21 mouse cellular contexts compared by ENCODE assay signal in the genomic region with DNA sequence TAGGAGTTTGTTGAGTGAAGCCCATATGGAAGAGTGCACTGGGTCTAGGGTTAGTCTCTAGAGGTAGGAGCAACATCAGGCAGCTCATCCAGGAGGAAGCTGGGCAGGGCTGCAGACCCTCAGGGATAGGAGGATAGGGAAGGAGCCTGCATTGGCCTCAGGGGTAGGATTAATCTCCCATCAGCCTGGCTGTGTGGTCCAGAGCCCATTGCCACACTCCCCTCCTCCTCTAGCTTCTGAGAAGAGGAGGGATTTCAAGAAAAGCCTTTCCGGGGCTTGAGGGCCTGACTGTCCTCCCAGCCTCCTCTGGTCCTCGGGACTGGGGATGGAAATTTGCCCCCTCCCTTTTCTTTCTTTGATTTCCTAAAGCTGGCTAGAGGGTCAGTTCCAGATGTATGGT. TPM values are rescaled to one million over a fixed set of nuclear protein-coding genes. Genes with fewer than 3 reads are reported as not detected.
A peak's percentile ranks its signal among the peaks of the same experiment; 100 is the strongest.
DNase-seq lines count a peak whose midpoint lies in the region; ATAC-seq lines count a peak whose summit lies in the region.
"Had no signal": no experiment of that assay in that cellular context is flagged by ENCODE, and none has a peak within 500 bp of the region (broad histone marks: within the 10 kb centered on the region; RNA-seq: fewer than 3 reads in every experiment).

No protein-coding gene starts in this region.

- peaks cover 34% of the 10 kb centered on the region for H3K27me3 ChIP-seq in kidney, embryonic 15.5 days
- peaks cover 31% of the 10 kb centered on the region for H3K27me3 ChIP-seq in lung, embryonic 15.5 days
- H3K27me3 ChIP-seq: Patski had no signal

- H3K4me3 ChIP-seq in kidney, embryonic 15.5 days (replicated peaks), result no peak overlapping the region
- H3K4me3 ChIP-seq in lung, embryonic 15.5 days, result no peak overlapping the region

- H3K9ac ChIP-seq in kidney, embryonic 15.5 days, result no peak overlapping the region
- no peak overlapping the region for H3K9ac ChIP-seq in lung, embryonic 15.5 days
- H3K9ac ChIP-seq: liver, embryonic 14.5 days had no signal

- peaks cover 46% of the 10 kb centered on the region for H3K4me1 ChIP-seq in kidney, embryonic 15.5 days
- H3K4me1 ChIP-seq in lung, embryonic 15.5 days, result peaks cover 44% of the 10 kb centered on the region

- ATAC-seq in kidney, embryonic 15.5 days (replicated peaks; ENCODE audit: low FRiP score), result no peak
- no peak for ATAC-seq in lung, embryonic 15.5 days (ENCODE audit: borderline replicate concordance, extremely low read depth, low FRiP score, low TSS enrichment)

- no peaks in the 10 kb centered on the region for H3K36me3 ChIP-seq in kidney, embryonic 15.5 days
- no peaks in the 10 kb centered on the region for H3K36me3 ChIP-seq in lung, embryonic 15.5 days
- H3K36me3 ChIP-seq: forebrain, embryonic 15.5 days; hindbrain, embryonic 10.5 days had no signal

- H3K4me2 ChIP-seq in kidney, embryonic 15.5 days, result peak overlapping the region; percentile 94; the same call in 1 of the 2 replicates
- H3K4me2 ChIP-seq in lung, embryonic 15.5 days, result no peak overlapping the region

- 12% methylated on average over 2 of the region's 2 CpGs for WGBS in kidney, embryonic 15.5 days
- WGBS in lung, embryonic 15.5 days, result 20% methylated on average over 2 of the region's 2 CpGs

- no peaks in the 10 kb centered on the region for H3K9me3 ChIP-seq in kidney, embryonic 15.5 days (replicated peaks)
- no peaks in the 10 kb centered on the region for H3K9me3 ChIP-seq in lung, embryonic 15.5 days
- H3K9me3 ChIP-seq: forebrain, embryonic 15.5 days had no signal

- H3K27ac ChIP-seq in kidney, embryonic 15.5 days, result peak overlapping the region; percentile 78; the same call in 1 of the 2 replicates
- H3K27ac ChIP-seq in lung, embryonic 15.5 days, result peak overlapping the region; percentile 81; the same call in 1 of the 2 replicates
- H3K27ac ChIP-seq: forebrain, embryonic 15.5 days; liver, embryonic 14.5 days had no signal

- DNase-seq in adrenal gland, adult (ENCODE audit: inconsistent age in 2 of 2, low spot score in 1 of 2), result peak; percentile 29 to 50
- no peak for DNase-seq in adrenal gland, postnatal 10 days
- DNase-seq in kidney, postnatal 14 days, result no peak
- no peak for DNase-seq in lung, postnatal 25 days (ENCODE audit: low spot score)
- peak; percentile 27 for DNase-seq in urinary bladder, adult 2 months (ENCODE audit: low spot score)
- no peak for DNase-seq in urinary bladder, postnatal 14 days (ENCODE audit: low spot score)
- DNase-seq: kidney, adult 2 months had no signal

RNA-seq across cellular contexts. Expression of a gene that starts 2.1 kb away (rescaled TPM):
- total RNA-seq in adrenal gland, postnatal 10 days (2021), result 1 to 10 TPM; 5.5 to 5.7 TPM
- 15.3 and 15.6 TPM in 2 replicates for polyA plus RNA-seq in kidney, embryonic 15.5 days (2015; fragmentation: Nextera tagmentation; extraction: Ambion mirVana)
- polyA plus RNA-seq in lung, embryonic 15.5 days (2015; fragmentation: Nextera tagmentation; extraction: Ambion mirVana), result 19.2 and 20.5 TPM in 2 replicates
- polyA plus RNA-seq in urinary bladder, adult 2 months (2012; rRNA removed), result 41.4 and 44.3 TPM in 2 replicates

RNA-seq across cellular contexts. Expression of a gene that starts 11.6 kb away (rescaled TPM):
- total RNA-seq in adrenal gland, postnatal 10 days (2021), result under 1 TPM; 0.09 to 0.21 TPM
- 0.29 TPM in 1 of 2 replicates, not detected in the other for polyA plus RNA-seq in kidney, embryonic 15.5 days (2015; fragmentation: Nextera tagmentation; extraction: Ambion mirVana)
- polyA plus RNA-seq in lung, embryonic 15.5 days (2015; fragmentation: Nextera tagmentation; extraction: Ambion mirVana), result 0.40 and 1.9 TPM in 2 replicates
- polyA plus RNA-seq in urinary bladder, adult 2 months (2012; rRNA removed), result 0.47 and 0.49 TPM in 2 replicates
- total RNA-seq: adrenal gland, postnatal 14 days; gastrocnemius, postnatal 14 days; heart, adult 18-20 months had no signal
- polyA plus RNA-seq: hindbrain, embryonic 10.5 days; Patski; stomach, embryonic 14.5 days had no signal

RNA-seq across cellular contexts. Expression of a gene that starts 12.4 kb away (rescaled TPM):
- total RNA-seq in adrenal gland, postnatal 10 days (2021), result 10 to 100 TPM; 50.8 to 55.1 TPM
- polyA plus RNA-seq in kidney, embryonic 15.5 days (2015; fragmentation: Nextera tagmentation; extraction: Ambion mirVana), result 88.5 and 102 TPM in 2 replicates
- 89.7 and 91.3 TPM in 2 replicates for polyA plus RNA-seq in lung, embryonic 15.5 days (2015; fragmentation: Nextera tagmentation; extraction: Ambion mirVana)
- 54.5 and 59.4 TPM in 2 replicates for polyA plus RNA-seq in urinary bladder, adult 2 months (2012; rRNA removed)

RNA-seq across cellular contexts. Expression of a gene that starts 14.2 kb away (rescaled TPM):
- total RNA-seq in adrenal gland, postnatal 10 days (2021), result 10 to 100 TPM; 69.6 to 80.2 TPM
- polyA plus RNA-seq in kidney, embryonic 15.5 days (2015; fragmentation: Nextera tagmentation; extraction: Ambion mirVana), result 144 and 158 TPM in 2 replicates
- 61.3 and 63.7 TPM in 2 replicates for polyA plus RNA-seq in lung, embryonic 15.5 days (2015; fragmentation: Nextera tagmentation; extraction: Ambion mirVana)
- polyA plus RNA-seq in urinary bladder, adult 2 months (2012; rRNA removed), result 52.6 and 77.5 TPM in 2 replicates

RNA-seq across cellular contexts. Expression of a gene that starts 24.3 kb away (rescaled TPM):
- total RNA-seq in adrenal gland, postnatal 10 days (2021), result not detected
- polyA plus RNA-seq in kidney, embryonic 15.5 days (2015; fragmentation: Nextera tagmentation; extraction: Ambion mirVana), result 0.12 and 0.14 TPM in 2 replicates
- polyA plus RNA-seq in lung, embryonic 15.5 days (2015; fragmentation: Nextera tagmentation; extraction: Ambion mirVana), result 0.12 and 0.30 TPM in 2 replicates
- polyA plus RNA-seq in urinary bladder, adult 2 months (2012; rRNA removed), result 0.04 and 0.06 TPM in 2 replicates
- total RNA-seq: adrenal gland, postnatal 14 days; gastrocnemius, postnatal 14 days; heart, adult 18-20 months; megakaryocyte-erythroid progenitor cell, adult 5-6 weeks had no signal
- polyA plus RNA-seq: erythroblast, embryonic 14.5 days; kidney, adult 2 months; liver, embryonic 14.5 days; spleen, adult 2 months; thymus, adult 2 months had no signal

Comparison
In these comparisons a context has a peak if more than half of its experiments do, and no peak if none do; other contexts are left out.
1. DNase-seq: peak in adrenal gland, adult (2 of 2) and urinary bladder, adult 2 months (single experiment); none in adrenal gland, postnatal 10 days (single experiment), kidney, postnatal 14 days (single experiment), lung, postnatal 25 days (single experiment) and urinary bladder, postnatal 14 days (single experiment).